Mouse (Mus musculus): ENCODE data around the gene Pyy. TPM values are rescaled to one million over a fixed set of nuclear protein-coding genes. Genes with fewer than 3 reads are reported as not detected.

Gene Pyy
- polyA plus RNA-seq, 1 experiment from 2014 or later = not detected

DNA sequence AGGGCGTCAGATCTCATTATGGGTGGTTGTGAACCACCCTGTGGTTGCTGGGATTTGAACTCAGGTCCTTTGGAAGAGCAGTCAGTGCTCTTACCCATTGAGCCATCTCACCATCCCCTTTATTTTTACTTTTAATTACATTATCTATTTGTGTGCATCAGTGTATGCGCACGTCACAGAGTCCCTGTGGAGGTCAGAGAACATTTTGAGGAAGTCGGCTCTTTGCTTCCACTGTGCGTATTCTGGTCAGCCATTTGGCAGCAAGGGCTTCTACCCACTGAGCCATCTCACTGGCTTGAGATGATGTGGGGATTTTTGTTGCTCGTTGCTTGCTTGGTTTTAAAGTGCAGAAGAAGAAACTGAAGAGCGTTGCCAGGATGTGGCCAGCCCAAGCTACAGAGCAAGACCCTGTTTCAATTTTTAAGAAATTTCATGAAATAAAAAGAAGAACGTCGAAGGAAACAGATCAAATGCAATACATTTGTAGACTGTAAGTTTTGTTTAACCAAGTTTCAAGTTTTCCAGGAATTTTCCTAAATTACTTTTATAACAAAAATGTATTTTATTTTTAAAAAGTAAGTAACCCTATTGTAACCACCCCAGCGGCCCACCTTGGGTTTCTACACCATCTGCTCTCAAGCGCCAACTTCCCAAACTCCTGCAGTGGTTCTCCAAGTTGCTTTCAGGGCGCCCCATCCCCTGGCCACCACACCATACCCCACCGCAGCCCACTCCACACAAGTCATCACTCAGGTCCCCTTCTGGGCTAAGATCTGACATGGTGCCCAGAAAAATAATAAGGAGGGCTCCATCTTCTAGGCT lies 30.2 kb upstream of the Pyy start:
- Histone ChIP-seq H3K27me3 (replicated peaks) (peaks cover 14% of the 10 kb centered on the region; the same call in 1 of the 2 replicates), H3K4me3 (no peak overlapping the region), H3K4me1 (0 out of 2 replicates have a peak, but pooled peaks cover 10% of the 10 kb centered on the region), H3K27ac (no peak overlapping the region), H3K9me3 (no peaks in the 10 kb centered on the region), H3K36me3 (no peaks in the 10 kb centered on the region), H3K4me2 (replicated peaks) (peak overlapping the region; percentile 56), H3K9ac (0 out of 2 replicates have a peak overlapping the region, but pooled peaks have one; percentile 26)
- 48% methylated on average over 13 of the region's 13 CpGs for whole genome bisulfite sequencing
- no peak; the same call in 1 of the 2 replicates for ATAC-seq (ENCODE audit: low FRiP score, low read depth)

DNA sequence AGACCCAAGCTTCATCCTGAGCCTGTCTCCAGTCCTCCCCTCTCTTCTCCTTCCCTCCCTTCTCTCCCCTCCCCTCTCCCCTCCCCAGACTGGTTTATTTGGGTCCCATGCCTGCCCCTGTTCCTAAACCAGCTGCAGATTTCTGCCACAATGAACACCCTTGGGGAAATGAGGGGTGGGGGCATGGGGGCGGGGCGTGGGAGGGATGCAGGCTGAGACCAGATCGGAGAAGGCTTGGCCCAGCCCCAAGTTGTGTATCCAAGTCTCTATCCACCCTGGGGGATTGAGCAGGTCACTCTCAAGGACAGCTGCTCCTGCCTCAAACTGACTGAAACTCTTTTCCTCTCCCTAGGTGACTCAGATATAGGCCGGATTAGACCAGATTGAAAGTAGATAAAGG lies 26.9 kb upstream of the Pyy start:
- no peak overlapping the region for H3K27ac ChIP-seq
- 0 out of 2 replicates have a peak, but pooled peaks cover 10% of the 10 kb centered on the region for H3K4me1 ChIP-seq
- H3K36me3 ChIP-seq = no peaks in the 10 kb centered on the region
- H3K4me3 ChIP-seq = no peak overlapping the region
- ATAC-seq (ENCODE audit: low FRiP score, low read depth) = no peak
- H3K9me3 ChIP-seq = no peaks in the 10 kb centered on the region
- no peak overlapping the region for H3K4me2 ChIP-seq (replicated peaks)
- WGBS = 26% methylated on average over 4 of the region's 4 CpGs
- H3K9ac ChIP-seq = no peak overlapping the region
- H3K27me3 ChIP-seq (replicated peaks) = 0 out of 2 replicates have a peak, but pooled peaks cover 13% of the 10 kb centered on the region

DNA sequence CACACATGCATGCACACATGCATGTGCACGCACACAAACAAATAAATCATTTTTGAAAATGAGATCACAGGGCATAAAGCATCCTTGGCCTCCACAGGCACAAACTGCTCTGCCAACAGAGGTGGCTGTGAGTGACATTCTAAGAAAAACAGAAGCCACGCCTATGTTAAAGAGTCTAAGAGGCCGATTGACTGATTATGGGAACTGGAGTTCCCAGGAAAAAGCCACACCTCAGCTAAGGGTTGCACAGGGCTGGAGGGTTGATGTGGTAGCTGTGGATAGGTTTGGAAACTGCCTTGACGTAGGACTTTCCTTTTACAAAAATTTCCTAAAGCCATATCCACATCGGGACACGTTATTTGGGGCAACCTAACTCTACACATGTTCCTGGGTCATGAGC lies 9.8 kb upstream of the Pyy start:
- ATAC-seq (ENCODE audit: low FRiP score, low read depth) = no peak
- H3K9ac ChIP-seq = no peak overlapping the region
- H3K36me3 ChIP-seq = no peaks in the 10 kb centered on the region
- H3K9me3 ChIP-seq = no peaks in the 10 kb centered on the region
- H3K4me2 ChIP-seq (replicated peaks) = no peak overlapping the region
- H3K4me3 ChIP-seq = no peak overlapping the region
- H3K27ac ChIP-seq = no peak overlapping the region
- peaks cover 4% of the 10 kb centered on the region; the same call in 1 of the 2 replicates for H3K27me3 ChIP-seq (replicated peaks)
- 85% methylated on average over 6 of the region's 6 CpGs for WGBS
- H3K4me1 ChIP-seq = no peaks in the 10 kb centered on the region

DNA sequence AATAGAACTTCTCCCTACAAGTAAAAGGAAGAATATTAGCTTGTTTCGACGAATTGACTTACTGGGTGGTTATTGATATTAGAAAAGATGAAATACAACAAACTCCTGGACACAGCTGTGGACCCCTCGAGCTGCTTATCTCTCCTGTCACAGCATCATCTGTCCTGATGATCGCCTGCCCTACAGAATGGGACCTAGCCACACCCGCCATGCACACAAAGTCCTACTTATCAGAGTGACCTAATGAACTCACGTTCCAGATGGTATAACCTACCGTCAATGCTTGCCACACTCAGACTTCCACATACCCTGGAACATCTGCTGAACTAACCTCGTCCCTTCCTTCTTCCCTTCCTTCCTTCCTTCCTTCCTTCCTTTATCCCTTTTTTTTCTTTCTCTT lies 8.6 kb upstream of the Pyy start:
- ATAC-seq (ENCODE audit: low FRiP score, low read depth) = no peak
- Histone ChIP-seq H3K9me3 (no peaks in the 10 kb centered on the region), H3K4me3 (no peak overlapping the region), H3K27me3 (replicated peaks) (peaks cover 4% of the 10 kb centered on the region; the same call in 1 of the 2 replicates), H3K9ac (no peak overlapping the region), H3K4me2 (replicated peaks) (no peak overlapping the region), H3K4me1 (no peaks in the 10 kb centered on the region), H3K27ac (no peak overlapping the region), H3K36me3 (no peaks in the 10 kb centered on the region)
- 84% methylated on average over 8 of the region's 8 CpGs for WGBS

GRCm38 (mm10) chr11:102111576-102111975 lies 3.9 kb upstream of the Pyy start:
- no peak overlapping the region for H3K4me2 ChIP-seq (replicated peaks)
- 85% methylated on average over 5 of the region's 5 CpGs for WGBS
- H3K36me3 ChIP-seq = no peaks in the 10 kb centered on the region
- H3K27ac ChIP-seq = no peak overlapping the region
- H3K9ac ChIP-seq = no peak overlapping the region
- H3K4me1 ChIP-seq = no peaks in the 10 kb centered on the region
- no peak for ATAC-seq (ENCODE audit: low FRiP score, low read depth)
- peaks cover 30% of the 10 kb centered on the region for H3K27me3 ChIP-seq (replicated peaks)
- H3K4me3 ChIP-seq = no peak overlapping the region
- H3K9me3 ChIP-seq = no peaks in the 10 kb centered on the region

DNA sequence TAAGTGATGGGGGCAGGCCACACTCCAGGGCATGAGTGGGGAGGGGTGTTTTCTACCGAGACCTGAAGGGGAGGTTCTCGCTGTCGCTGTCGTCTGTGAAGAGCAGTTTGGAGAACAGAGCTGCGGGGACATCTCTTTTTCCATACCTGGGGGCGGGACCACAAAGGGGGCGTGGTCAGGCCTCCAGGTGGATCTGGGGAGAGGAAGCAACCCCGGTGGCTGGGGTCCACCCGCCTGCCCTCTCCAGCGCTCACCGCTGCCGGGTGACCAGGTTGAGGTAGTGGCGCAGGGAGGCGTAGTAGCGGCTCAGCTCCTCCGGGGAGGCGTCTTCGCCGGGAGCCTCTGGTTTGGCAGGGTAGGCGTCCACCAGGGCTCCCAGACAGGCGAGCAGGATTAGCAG lies 721 bp downstream of the Pyy start:
- 6% methylated on average over 21 of the region's 21 CpGs for WGBS
- H3K4me2 ChIP-seq (replicated peaks) = 0 out of 2 replicates have a peak overlapping the region, but pooled peaks have one; percentile 16
- no peak for ATAC-seq (ENCODE audit: low FRiP score, low read depth)
- no peaks in the 10 kb centered on the region for H3K9me3 ChIP-seq
- H3K4me1 ChIP-seq = no peaks in the 10 kb centered on the region
- peaks cover 64% of the 10 kb centered on the region for H3K27me3 ChIP-seq (replicated peaks)
- H3K27ac ChIP-seq = no peak overlapping the region
- H3K36me3 ChIP-seq = no peaks in the 10 kb centered on the region
- H3K4me3 ChIP-seq = no peak overlapping the region
- no peak overlapping the region for H3K9ac ChIP-seq

- H3K9me3 ChIP-seq = no peaks in the 10 kb centered on the region
- H3K9ac ChIP-seq = no peak overlapping the region
- no peaks in the 10 kb centered on the region for H3K36me3 ChIP-seq
- WGBS = 19% methylated on average over 17 of the region's 17 CpGs
- H3K27me3 ChIP-seq (replicated peaks) = peaks cover 65% of the 10 kb centered on the region
- H3K4me2 ChIP-seq (replicated peaks) = peak overlapping the region; percentile 18; the same call in 1 of the 2 replicates
- H3K4me3 ChIP-seq = no peak overlapping the region
- no peaks in the 10 kb centered on the region for H3K4me1 ChIP-seq
- no peak overlapping the region for H3K27ac ChIP-seq
- no peak for ATAC-seq (ENCODE audit: low FRiP score, low read depth)
Observed at GRCm38 (mm10) chr11:102102485-102103258, 5.0 kb downstream of the Pyy start.

DNA sequence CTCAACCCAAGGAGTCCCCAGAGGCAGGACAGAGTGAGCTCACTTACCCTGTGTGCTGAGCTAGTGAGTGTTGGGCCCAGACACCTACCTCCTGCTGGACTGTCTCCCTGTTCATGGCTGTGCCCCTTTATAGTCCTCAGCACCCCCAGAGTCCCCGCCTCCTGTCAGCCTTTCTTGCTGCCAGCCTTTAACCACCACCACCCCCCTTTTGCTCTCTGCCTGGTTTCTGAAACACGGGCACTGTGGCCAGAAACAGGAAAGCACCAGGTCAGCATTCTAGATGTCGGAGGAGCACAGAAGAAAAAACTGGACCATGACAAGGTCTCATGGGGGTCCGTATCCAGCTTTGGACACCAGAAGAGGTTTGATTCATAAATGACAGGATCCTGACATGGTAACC lies 6.4 kb downstream of the Pyy start, which contains the start of gene Ppy:
Ppy (minus strand) TSS at position 101 of the 400 bp plus-strand sequence.
- H3K9ac ChIP-seq = 0 out of 2 replicates have a peak within 1 kb of the TSS, but pooled peaks have one; percentile 13
- H3K4me3 ChIP-seq = no peak within 1 kb of the TSS
- H3K27ac ChIP-seq = no peak within 1 kb of the TSS
- no peaks in the 10 kb centered on the region for H3K9me3 ChIP-seq
- WGBS = 80% methylated on average over 4 of the region's 4 CpGs
- 0 out of 2 replicates have a peak within 1 kb of the TSS, but pooled peaks have one; percentile 18 for H3K4me2 ChIP-seq (replicated peaks)
- H3K36me3 ChIP-seq = no peaks in the 10 kb centered on the region
- H3K27me3 ChIP-seq (replicated peaks) = peaks cover 50% of the 10 kb centered on the region
- 0 out of 2 replicates have a peak, but pooled peaks cover 10% of the 10 kb centered on the region for H3K4me1 ChIP-seq
- ATAC-seq (ENCODE audit: low FRiP score, low read depth) = no peak

DNA sequence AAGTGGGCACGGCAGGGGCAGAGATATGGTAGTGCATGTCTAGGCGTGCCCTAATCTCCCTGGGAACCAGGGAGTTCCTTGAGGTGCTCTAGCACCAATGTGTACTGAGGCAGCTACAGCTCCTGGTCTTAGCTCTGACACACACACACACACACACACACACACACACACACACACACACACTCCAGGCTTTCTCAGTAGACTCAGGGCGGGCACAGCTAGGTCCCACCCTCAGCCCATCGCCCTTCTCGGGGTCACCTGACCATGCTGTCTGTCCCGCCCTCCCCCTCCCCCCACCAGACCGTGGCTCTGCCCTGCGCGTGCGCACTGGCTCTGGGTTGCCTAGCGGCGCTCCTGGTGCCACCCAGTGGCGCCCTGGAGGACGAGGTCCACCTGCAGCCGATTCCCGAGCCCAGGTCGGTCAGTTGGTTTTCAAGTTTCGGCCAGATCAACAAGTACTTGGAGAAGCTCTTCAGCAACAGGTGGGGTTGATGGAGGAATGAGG lies 10.7 kb downstream of the Pyy start:
- Histone ChIP-seq H3K27ac (no peak overlapping the region), H3K36me3 (no peaks in the 10 kb centered on the region), H3K4me1 (0 out of 2 replicates have a peak, but pooled peaks cover 10% of the 10 kb centered on the region), H3K27me3 (replicated peaks) (peaks cover 16% of the 10 kb centered on the region), H3K9me3 (no peaks in the 10 kb centered on the region), H3K4me2 (replicated peaks) (peak overlapping the region; percentile 48), H3K9ac (no peak overlapping the region; the same call in 1 of the 2 replicates), H3K4me3 (no peak overlapping the region)
- WGBS = 9% methylated on average over 18 of the region's 18 CpGs
- ATAC-seq (ENCODE audit: low FRiP score, low read depth) = peak; percentile 78

DNA sequence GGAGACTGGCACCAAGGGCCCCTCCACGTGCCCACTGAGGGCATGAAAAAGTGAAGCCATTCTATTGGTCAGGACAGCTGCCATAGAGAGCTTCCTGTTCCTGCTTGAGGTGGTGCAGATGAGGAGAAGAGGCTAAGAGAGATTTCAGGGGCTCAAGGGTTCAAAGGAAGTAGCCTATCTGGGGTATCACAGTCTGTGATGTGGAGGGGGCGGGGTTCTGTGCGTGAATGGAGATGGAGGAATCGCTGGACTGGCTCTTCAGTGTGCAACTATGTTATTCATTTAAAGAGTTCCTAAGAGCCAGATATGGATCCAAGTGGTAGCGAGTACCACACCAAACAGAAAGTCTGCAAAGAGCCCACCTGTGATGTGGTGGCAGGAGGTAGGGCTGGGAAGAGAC lies 11.2 kb downstream of the Pyy start:
- Histone ChIP-seq H3K9ac (no peak overlapping the region), H3K36me3 (no peaks in the 10 kb centered on the region), H3K9me3 (no peaks in the 10 kb centered on the region), H3K4me1 (0 out of 2 replicates have a peak, but pooled peaks cover 10% of the 10 kb centered on the region), H3K4me2 (replicated peaks) (peak overlapping the region; percentile 48), H3K27ac (no peak overlapping the region), H3K27me3 (replicated peaks) (peaks cover 16% of the 10 kb centered on the region), H3K4me3 (no peak overlapping the region)
- ATAC-seq (ENCODE audit: low FRiP score, low read depth) = no peak; the same call in 1 of the 2 replicates
- 81% methylated on average over 5 of the region's 5 CpGs for WGBS

DNA sequence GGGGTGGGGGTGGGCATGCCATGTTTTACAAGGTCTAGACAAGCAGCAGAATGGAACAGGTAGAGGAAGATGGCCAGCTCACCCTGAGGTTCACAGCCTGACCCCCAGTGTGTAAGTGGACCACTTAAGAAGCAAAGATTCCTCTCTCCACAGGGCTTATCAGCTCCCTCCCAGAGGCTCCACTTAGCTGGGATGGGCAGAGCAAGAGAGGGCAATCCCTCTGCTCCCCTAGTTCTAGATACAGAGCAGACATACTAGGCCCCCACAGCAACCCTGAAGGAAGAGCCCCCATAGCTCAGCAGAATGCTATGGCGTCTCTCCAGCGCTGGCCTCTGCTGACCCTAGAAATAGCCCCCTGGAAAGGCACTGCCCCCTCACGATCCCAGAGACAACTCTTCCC lies 12.0 kb downstream of the Pyy start:
- WGBS = 76% methylated on average over 3 of the region's 3 CpGs
- no peak overlapping the region for H3K4me3 ChIP-seq
- no peak overlapping the region for H3K9ac ChIP-seq
- H3K4me2 ChIP-seq (replicated peaks) = no peak overlapping the region
- H3K4me1 ChIP-seq = 0 out of 2 replicates have a peak, but pooled peaks cover 10% of the 10 kb centered on the region
- no peak overlapping the region for H3K27ac ChIP-seq
- no peaks in the 10 kb centered on the region for H3K36me3 ChIP-seq
- no peaks in the 10 kb centered on the region for H3K9me3 ChIP-seq
- peaks cover 10% of the 10 kb centered on the region for H3K27me3 ChIP-seq (replicated peaks)
- ATAC-seq (ENCODE audit: low FRiP score, low read depth) = no peak

Measured in neural tube, embryonic 12.5 days (tissue).